Mouse (Mus musculus) spleen, postnatal 10 days (tissue): ENCODE measurements at regions not wholly inside any gene's neighbourhood (a gene's known extent, or its start where the extent isn't known, plus 50 kb on each side); places are given as distances from the start of the nearest gene placed in this dataset.
"Not testable (repeated sequence)": the region's sequence is repeated elsewhere in the genome, so short reads cannot be mapped to it uniquely, and the experiment has no call there.

Experiments
- DNase-seq, 2 experiments: peaks; one replicate each; pipeline ENCODE4 v3.0.0; 2021 to 2022; ENCODE audit warnings: low spot score in 2 of 2

DNA sequence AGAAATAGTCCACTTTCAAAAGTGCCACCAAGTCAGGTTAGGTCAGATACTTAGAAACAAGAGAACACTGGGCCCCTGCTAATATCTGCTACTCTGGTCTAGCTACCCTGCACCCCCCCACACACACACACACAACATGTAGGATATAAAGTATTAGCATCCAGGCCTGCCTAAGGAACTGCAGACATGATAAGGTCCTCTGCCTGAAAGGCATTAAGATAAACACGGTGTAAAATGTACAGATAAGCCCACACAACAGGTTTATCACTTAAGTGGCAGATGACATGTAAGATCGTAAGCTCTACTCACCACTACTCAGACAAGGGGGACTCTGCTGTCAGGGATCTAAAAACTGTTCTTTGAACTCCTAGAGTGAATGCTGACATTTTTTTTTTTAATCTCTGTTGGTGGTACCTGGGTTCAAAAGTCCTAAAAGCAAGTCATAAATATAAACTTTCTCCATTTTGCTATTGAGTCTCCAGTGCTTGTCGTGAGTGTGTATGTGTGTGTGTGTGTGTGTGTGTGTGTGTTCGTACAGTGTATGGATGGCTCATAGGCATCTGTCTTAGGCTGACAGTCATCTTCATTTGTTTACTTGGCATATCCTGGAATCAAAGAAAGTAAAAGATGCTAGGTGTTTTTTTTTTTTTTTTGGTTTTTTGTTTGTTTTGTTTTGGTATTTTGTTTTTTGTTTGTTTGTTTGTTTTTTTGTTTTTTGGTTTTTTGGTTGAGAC is 52.2 kb downstream of the Gm9817 start:
- DNase-seq, result no peak

DNA sequence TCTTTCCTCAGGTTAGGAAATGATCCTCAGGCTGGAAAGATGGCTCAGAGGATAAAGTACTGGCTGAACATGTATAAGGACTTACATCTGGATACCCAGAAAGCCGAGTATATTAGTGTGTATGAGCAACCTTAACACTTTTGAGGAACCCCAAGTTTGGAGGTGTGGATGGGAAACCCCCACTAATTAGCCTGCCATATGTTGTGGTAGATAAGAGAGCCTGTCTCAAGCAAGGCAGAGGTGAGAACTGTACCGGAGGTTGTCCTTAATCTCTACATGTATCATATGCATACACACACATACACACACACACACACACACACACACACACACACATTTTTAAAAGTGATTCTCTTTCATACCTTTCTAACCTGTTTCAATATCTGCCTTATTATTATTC is 62.1 kb downstream of the Gm9817 start:
- DNase-seq, result no peak

DNA sequence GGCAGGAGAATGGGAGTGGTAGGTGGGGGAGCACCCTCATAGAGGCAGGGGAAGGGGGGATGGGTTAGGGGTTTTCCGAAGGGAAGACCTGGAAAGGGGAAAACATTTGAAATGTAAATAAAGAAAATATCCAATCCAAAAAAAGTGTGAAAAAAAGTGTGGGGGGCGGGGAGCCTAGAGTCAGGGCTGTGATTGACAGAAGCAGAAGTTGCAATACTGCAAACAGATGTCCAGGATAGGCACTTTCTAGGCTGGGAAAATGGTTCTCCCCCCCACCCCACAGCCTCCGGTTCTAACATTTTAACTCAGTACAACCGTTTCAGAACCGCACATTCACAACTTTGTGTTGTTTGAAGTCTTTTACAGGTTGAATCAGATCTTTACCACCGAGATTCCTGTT is 66.6 kb downstream of the Gm9817 start:
- DNase-seq, result no peak

DNA sequence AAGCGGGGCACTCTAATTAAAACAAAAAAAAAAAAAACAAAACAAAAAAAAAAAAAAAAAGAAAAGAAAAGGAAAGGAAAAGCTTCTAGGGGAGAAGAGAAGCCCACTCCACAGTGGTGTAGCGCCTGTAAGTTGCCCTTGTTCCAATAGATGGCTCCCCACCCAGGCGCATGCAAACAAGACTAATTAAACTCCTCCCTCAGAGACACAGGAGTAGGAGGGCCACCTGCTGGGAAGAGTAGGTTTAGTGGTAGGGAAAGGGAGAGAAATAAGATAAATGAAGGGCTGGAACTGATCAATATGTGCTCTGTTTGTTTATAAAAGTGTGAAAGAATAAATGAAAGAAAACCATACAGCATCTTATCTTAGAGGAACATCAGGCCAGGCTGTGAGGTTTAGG is 77.7 kb downstream of the Gm9817 start:
- no peak for DNase-seq

DNA sequence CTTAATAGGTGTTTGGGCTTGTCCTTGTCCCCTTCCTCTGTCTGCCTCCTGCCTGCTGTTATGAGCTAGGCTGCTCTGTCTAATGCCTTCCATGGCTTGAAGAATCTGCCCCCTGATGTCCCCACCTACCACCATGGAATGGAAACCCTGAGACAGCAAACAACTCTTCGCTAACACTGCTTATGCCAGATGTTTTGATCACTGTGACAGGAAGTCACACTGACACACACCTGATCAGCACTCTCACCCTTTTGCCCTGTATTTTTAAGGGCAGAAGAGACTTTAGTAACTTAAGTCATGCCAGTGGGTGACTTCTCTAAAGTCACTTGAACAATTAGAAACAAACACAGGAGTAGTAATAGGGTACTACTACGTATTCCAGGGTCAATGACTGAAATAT is 78.5 kb downstream of the Gm9817 start:
- DNase-seq, result no peak

DNA sequence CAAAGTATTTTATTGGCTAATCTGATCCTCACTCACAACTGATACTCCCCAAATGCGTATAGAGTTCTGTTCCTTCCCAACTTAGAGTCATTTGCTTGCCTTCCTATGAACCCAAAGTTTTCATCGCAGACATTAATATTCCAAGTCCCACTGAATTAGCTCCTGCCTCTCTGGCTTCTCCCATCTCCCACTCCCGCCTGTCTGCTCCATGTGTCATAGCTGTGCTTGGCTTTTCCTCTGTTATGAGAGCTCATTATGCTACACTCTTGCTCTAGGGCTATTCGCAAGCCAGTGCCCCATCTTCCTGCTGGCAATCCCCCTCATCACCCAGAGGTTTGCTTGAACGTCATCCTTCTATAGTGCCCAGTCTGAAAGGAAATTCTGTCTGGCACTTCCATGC is 81.8 kb downstream of the Gm9817 start:
- no peak for DNase-seq

DNA sequence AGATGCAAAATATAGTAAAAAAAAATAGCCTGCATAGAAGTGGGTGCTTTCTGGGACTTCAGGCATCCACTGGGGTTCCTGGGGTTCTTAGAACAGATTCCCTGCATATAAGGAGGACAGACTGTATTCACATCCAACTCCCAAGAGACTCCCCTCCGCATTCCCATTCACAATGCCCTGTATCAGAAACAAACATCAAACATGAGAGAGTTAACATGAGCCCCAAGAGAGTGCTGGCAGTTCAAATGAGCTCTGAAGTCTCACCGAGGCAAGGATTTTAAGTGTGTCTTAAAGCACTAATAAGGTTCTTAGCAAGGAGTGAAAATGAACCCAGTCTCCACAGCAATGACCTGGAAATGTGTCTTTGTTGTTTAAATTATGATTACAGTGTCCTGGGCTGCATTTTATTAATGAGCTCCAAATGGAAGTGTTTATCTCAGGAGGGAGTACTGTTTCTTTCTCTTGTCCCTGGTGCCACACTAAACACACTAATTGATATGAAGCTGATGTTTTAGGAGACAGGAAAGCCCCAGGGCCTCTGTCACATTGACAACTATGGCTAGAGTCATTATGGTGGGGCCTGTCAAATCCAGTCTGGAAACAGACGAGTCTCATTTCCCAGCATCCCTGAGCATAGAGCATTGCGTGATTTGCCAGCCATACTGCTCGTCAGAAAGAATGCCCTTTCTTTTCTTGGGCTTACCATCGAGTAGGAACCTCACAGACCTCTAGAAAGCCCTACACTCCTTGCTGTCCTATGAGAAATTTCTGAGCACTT is 85.7 kb downstream of the Gm9817 start:
- no peak for DNase-seq

DNA sequence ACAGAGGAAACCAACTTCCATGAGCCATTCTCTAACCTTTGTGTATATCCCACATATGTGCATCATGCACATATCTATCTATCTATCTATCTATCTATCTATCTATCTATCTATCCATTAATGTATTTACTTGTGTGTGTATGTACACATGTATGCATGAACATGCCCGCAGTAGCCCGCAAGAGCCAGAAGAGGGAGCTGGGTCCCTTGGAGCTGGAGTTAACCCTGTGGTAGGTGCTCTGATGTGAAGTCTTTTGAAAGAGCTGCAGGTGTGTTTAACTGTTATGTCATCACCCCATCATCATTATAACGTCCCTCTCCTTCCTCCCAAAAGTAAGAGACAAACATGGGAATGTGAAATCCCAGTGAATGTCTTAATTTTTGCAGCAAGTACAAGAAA is 86.7 kb downstream of the Gm9817 start:
- DNase-seq, result peak in 1 of 2 experiments; percentile 32

DNA sequence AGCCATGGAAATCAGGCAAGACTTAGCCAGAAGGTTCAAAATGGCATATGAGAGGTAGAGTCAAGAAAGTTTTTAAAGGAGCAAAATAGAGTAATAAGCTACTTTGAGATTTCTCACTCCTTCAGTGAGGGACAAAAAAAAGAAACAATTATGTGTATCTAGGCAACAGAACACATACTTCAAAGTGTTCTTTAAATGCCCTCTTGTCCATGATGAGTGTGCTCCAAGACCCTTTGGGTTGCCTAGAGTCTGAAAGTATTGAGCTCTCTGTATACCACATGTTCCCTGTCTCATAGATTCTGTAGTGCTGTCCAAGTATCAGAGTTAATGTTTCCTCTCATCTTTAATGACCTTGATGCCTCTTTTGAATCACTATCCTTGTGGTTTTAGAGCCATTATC is 91.2 kb downstream of the Gm9817 start:
- no peak for DNase-seq

DNA sequence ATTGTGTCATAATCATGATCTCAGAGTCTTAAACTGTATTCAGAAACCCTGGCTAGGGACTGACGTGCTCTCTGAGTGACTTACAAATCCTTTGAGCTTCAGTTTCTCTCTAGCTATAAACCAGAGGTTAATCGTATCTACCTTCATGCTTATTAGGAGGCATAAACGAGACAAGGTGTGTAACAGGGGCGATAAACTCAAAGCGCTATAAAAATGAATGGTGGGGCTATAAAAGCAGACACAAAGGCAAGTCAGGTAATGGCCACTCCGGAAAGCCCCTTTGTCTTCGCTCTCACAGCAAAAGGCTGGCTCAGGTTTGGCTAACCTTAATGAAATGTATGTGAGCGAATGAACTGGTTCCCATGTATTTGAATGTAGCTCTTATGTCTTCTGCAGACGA is 94.6 kb downstream of the Gm9817 start:
- DNase-seq, result no peak

DNA sequence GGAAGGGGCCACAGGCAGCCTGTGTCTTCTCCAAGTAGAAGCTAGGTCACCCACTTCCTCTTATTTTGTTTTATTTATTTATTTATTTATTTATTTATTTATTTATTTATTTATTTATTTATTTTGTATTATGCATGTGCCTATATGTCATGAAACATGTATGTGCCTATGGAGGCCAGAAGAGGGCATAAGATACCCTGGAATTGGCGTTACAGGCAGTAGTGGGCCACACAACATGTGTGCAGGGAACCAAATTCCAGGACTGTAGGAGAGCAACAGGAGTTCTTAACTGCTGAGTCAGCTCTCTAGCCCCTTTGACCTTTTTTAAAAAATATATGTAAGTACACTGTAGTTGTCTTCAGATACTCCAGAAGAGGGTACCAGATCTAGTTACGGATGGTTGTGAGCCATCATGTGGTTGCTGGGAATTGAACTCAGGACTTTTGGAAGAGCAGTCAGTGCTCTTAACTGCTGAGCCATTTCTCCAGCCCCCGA is 97.3 kb downstream of the Gm9817 start:
- DNase-seq, result not testable (repeated sequence)

DNA sequence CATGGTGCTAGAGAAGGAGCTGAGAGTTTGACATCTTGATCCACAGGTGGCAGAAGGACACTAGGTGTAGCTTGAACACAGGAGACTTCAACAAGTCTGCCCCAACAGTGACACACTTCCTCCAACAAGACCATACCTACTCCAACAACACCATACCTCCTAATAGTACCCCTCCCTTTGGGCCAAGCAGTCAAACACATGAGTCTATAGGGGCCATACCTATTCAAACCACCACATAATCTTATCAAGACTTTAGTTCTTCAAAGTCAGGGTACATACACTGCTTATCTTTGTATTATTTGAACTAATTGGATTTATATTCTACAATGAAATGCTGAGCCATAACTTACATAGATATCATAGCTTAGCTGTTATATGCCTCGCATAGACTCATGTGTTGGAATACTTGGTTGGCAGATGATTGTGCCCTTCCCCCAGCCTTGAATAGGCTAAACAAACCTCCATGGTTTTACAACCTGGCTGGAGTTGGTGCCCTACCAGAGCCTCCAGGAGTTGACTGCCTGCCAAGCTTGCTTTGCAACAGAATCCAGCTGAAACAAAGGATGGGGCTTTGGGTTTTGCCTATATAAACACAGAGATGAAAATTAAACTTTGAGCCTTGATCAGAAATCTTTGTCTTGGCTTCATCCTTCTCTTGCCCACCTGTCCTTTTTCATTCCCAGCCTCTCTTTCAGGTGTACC is 103.2 kb downstream of the Gm9817 start:
- DNase-seq, result no peak

DNA sequence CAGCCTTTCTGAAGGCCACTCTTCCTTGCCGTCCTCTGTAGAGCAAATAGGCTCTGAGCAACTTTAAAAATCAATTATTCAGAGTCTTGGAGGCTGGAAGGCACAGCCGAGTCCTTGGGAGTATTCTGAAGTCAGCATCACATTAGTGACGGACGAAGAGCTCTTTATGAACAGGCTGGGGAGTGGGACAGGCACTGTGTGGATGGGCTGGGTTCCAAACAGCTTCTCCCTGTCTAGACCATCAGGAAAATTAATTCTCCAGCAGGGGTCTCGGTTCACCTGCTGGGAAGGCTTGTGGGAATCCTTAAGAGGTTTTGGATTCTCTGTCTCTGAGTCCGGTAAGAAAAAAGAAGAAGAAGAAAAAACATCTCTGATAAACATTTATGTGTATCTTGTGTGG is 110.9 kb downstream of the Gm9817 start:
- DNase-seq, result no peak

DNA sequence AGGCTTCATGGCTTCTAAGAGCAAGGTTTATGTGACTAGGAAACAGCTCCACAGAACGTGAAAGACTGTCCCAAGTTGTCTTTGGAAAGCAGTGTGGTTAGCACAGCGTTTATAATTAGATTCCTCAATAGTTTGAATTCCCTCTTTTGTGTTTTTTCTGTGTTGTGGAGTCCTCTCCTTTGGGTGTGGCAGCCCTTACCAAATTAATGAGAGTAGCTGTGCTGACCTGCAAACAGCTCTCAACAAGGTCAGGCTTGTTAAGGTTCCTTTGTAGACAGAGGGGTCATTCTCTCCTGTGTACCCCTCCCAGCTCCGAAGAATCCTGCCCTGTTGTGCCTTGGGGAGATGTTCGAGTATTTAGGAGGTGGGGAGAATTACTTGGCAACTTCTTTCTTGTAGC is 111.7 kb downstream of the Gm9817 start:
- DNase-seq, result no peak

DNA sequence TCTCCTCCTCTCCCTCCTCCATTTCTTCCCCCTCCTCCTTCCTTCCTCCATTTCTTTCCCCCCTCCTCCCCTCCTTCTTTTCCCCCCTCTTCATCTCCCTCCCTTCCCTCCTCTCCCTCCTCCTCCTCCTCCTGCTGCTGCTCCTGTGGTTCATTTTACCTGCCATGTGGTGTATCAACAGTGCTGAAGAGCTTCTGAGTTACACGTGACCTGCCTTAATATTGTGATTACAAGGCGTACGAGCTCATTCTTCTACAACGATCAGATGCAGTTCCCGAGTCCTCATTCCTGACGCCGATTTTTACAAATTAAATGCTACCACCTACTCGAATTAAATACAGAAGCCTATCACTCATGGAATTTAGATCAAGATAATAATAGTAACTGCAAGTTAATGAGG is 113.6 kb downstream of the Gm9817 start:
- no peak for DNase-seq

DNA sequence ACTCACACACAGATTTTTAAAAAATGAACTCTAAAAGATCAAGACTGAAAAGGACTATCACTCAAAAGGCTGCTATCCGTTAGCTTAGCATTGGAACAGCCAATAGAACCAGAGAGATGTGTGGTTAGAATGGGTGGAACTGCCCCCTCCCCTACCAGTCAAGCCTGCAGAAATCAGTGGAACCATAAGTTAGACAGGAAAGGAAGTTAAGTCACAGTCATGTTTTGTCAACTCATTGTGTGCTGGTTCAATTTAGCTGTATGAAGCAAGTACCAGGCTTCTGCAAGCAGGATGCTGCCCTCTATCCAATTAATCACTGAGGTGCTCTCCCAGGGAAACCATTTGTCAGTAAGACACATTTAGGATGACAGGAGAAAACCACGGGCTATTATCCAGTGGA is 117.1 kb downstream of the Gm9817 start:
- DNase-seq, result no peak

DNA sequence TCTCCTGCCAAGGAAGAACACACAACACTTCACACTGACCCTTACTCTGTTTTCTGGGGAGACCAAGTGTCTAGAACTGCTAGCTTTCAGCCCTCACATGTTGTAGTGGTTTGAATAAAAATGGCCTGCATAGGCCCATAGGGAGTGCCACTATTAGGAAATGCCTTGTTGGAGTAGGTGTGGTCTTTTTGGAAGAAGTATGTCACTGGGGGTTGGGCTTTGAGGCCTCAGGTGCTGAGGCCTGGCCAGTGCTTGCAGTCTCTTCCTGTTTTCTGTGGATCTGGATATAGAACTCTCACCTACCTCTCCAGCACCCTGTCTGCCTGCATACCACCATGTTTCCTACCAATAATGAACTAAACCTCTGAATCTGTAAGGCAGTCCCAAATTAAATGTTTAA is 117.9 kb downstream of the Gm9817 start:
- no peak for DNase-seq

DNA sequence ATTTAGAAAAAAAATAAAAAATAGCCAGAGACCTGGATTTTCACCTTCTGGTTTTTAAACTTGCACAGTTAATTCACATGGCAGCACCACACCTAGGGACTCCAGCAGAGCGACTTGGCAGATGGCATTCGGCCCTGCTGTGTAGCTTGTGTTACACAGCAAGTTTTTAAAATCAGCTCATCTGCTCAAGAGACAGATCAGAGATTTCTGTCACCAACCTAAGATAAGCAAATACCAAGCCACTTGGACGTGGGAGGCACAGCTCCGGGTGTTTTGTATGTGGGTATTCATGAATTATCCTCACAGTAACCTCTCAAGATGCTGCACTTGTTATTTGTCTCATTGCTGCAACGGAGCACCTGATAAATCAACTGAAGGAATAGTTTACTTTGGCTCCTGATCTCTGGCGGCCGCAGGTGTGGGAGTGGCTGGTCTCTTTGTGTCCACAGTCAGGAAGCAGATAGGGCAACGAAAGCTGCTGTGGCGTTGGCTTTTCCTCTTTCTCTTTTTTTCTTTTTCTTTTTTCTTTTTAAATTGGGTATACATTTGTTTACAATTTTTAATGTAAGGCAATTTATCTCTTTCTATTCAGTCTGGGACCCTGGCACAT is 122.1 kb downstream of the Gm9817 start:
- no peak for DNase-seq

DNA sequence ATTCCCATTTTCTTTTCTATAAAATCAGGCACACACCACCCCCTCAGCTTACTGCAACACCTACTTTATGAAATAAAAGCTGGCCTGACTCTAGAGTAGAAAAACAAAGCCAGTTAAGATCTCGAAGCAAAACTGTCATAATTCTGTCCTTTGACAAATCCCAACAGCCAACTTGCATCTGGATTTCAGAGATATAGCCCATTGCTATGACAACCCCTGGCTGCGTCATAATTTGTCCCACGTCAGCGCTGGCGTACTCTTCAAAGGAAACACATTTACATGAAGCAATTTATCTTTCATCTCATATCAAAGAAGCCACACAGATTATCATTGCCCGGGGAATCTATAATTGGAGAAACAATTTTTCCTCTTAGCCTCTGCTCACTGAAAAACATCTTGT is 126.4 kb downstream of the Gm9817 start:
- no peak for DNase-seq

DNA sequence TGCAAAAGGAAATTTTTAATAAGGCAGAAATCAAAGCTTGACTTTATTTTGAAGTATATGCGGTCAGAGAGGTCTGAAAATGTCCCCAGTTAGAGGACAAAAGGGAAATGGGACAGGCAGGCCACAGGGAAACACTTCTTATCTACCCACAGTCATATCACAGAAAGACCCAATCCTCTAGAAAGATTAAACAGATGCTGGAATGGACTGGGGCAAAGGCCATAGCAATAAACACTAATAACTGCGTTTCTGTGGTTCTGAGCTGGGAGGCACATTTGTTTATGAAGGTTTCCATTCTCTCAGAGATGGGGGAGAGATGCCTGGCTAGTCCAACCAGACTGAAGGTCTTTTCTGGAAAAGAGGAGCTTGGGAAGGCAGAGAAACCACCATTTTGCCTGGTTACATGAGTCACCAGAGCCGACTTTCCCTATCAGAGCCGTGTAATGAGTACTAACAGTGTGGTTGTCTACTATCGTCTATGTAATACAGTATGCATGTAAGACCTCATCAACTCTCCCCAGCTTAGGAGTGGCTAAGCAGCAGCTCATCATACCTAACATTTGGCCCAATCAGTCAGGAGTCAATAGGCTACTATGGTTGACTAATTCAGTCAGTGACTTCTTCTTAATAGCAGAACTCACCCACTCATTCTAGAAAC is 130.2 kb downstream of the Gm9817 start:
- DNase-seq, result no peak

DNA sequence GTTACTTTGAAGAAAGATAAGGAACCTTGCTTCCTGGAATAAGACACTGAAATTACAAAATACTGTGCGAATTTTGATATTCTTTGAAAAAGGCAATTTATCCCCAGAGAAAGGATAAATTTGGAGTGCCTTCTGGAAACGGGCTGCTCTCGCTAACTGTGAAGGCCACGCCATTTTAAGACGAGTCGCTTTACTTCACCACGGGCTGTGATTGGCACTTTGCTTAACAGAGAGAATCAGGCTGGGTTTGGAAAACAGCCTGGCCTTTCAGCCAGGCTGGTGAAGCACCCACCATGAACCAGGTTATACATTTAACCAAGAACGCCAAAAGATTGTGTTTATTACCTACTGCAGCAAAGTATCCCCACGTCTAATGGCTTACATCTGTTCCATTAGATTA is 132.7 kb downstream of the Gm9817 start:
- DNase-seq, result no peak
